11 mouse cellular contexts compared by ENCODE assay signal in the genomic region with DNA sequence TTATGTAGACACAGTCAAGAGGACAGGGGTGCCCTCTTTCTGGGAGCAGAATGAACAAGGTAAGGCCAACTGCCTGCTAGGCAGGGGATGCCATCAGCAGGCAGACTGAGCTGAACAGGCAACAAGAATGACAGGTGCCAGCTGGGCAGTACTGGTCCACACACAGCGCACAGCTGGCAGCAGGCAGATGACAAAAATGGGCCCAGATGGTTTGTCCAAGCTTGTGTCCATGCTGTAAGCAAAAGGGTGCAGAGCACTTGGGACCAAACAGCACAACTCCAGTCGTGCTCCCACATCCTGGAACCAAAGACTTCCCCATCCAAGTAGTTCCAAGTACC. TPM values are rescaled to one million over a fixed set of nuclear protein-coding genes. Genes with fewer than 3 reads are reported as not detected.
A peak's percentile ranks its signal among the peaks of the same experiment; 100 is the strongest.
DNase-seq lines count a peak whose midpoint lies in the region; ATAC-seq and TF ChIP-seq lines count a peak whose summit lies in the region.
"Had no signal": no experiment of that assay in that cellular context is flagged by ENCODE, and none has a peak within 500 bp of the region (broad histone marks: within the 10 kb centered on the region; RNA-seq: fewer than 3 reads in every experiment).

No protein-coding gene starts in this region.

- ATAC-seq in hindbrain, embryonic 12.5 days (ENCODE audit: low FRiP score) = 0 out of 2 replicates have a peak, but pooled peaks have one; percentile 3

- no peak overlapping the region for H3K9ac ChIP-seq in hindbrain, embryonic 12.5 days
- H3K9ac ChIP-seq: liver, embryonic 15.5 days had no signal

- H3K27me3 ChIP-seq in C2C12 (ENCODE audit: control insufficient read depth, insufficient read depth, insufficient read length) = no peaks in the 10 kb centered on the region
- H3K27me3 ChIP-seq in hindbrain, embryonic 12.5 days = peaks cover 5% of the 10 kb centered on the region; the same call in 1 of the 2 replicates
- H3K27me3 ChIP-seq in midbrain, embryonic 10.5 days (ENCODE audit: low read depth, poor library complexity, severe bottlenecking) = peaks cover 22% of the 10 kb centered on the region
- H3K27me3 ChIP-seq: liver, embryonic 15.5 days had no signal

- no peaks in the 10 kb centered on the region for H3K79me2 ChIP-seq in C2C12 (ENCODE audit: control insufficient read depth, insufficient read depth)

- TF ChIP-seq CTCF in gastrocnemius, adult 2 months (IDR thresholded peaks at IDR 0.05) = no peak
- no peak for TF ChIP-seq CTCF in C2C12 (IDR thresholded peaks at IDR 0.05; ENCODE audit: control insufficient read depth, insufficient read depth, insufficient read length)

- H3ac ChIP-seq in C2C12 (ENCODE audit: control insufficient read depth, insufficient read length, low read depth) = no peak overlapping the region

- no peak for DNase-seq in gastrocnemius, adult 2 months
- no peak for DNase-seq in gastrocnemius, postnatal 25 days
- no peak for DNase-seq in midbrain, embryonic 10.5 days (ENCODE audit: low spot score)
- no peak for DNase-seq in adrenal gland, postnatal 14 days
- DNase-seq in adrenal gland, adult 2 months = no peak
- DNase-seq in embryo, embryonic 11 days = no peak

- H3K36me3 ChIP-seq in C2C12 (ENCODE audit: control insufficient read depth, insufficient read depth) = no peaks in the 10 kb centered on the region
- H3K36me3 ChIP-seq in hindbrain, embryonic 12.5 days = no peaks in the 10 kb centered on the region
- no peaks in the 10 kb centered on the region for H3K36me3 ChIP-seq in midbrain, embryonic 10.5 days
- H3K36me3 ChIP-seq: liver, embryonic 15.5 days had no signal

- WGBS in hindbrain, embryonic 12.5 days = 82% methylated on average over 2 of the region's 2 CpGs
- 90% methylated on average over 2 of the region's 2 CpGs for WGBS in midbrain, embryonic 10.5 days

- H3K9me3 ChIP-seq in hindbrain, embryonic 12.5 days (replicated peaks) = no peaks in the 10 kb centered on the region
- no peaks in the 10 kb centered on the region for H3K9me3 ChIP-seq in midbrain, embryonic 10.5 days (replicated peaks)
- H3K9me3 ChIP-seq: liver, embryonic 15.5 days had no signal

- H3K79me3 ChIP-seq in C2C12 (ENCODE audit: low read depth) = no peaks in the 10 kb centered on the region

- peaks cover 51% of the 10 kb centered on the region for H3K4me1 ChIP-seq in hindbrain, embryonic 12.5 days
- H3K4me1 ChIP-seq in midbrain, embryonic 10.5 days = peaks cover 49% of the 10 kb centered on the region

- H3K4me2 ChIP-seq in hindbrain, embryonic 12.5 days (replicated peaks) = no peak overlapping the region
- H3K4me2 ChIP-seq: liver, embryonic 15.5 days had no signal

- intact Hi-C loops in gastrocnemius, adult 2 months (cut with DNase I) = loop anchor here (1.0 to 5.0 kb wide), 6 partner anchors 49 to 265 kb away; a partner anchor contains a TSS

- H3K27ac ChIP-seq in gastrocnemius, adult 2 months = peak overlapping the region; percentile 48
- no peak overlapping the region for H3K27ac ChIP-seq in hindbrain, embryonic 12.5 days
- H3K27ac ChIP-seq in midbrain, embryonic 10.5 days (replicated peaks) = peak overlapping the region; percentile 50
- H3K27ac ChIP-seq: liver, embryonic 15.5 days had no signal

- H3K4me3 ChIP-seq in gastrocnemius, adult 2 months = no peak overlapping the region
- H3K4me3 ChIP-seq in C2C12 (ENCODE audit: insufficient read depth, poor library complexity, severe bottlenecking) = no peak overlapping the region
- H3K4me3 ChIP-seq in hindbrain, embryonic 12.5 days = no peak overlapping the region
- H3K4me3 ChIP-seq in midbrain, embryonic 10.5 days = no peak overlapping the region
- H3K4me3 ChIP-seq: liver, embryonic 15.5 days had no signal

TF ChIP-seq in C2C12, 6 proteins besides CTCF, POLR2A, EP300 and RAD21:
- TF ChIP-seq USF1 (IDR thresholded peaks at IDR 0.05; ENCODE audit: low read depth) = no peak
- TF ChIP-seq MYOG (IDR thresholded peaks at IDR 0.05; ENCODE audit: control insufficient read depth, extremely low read depth, insufficient read length) = no peak
- TF ChIP-seq CEBPB (IDR thresholded peaks at IDR 0.05; ENCODE audit: low read depth) = no peak
- TF ChIP-seq MYOD1 (IDR thresholded peaks at IDR 0.05; ENCODE audit: control insufficient read depth, insufficient read length, low read depth) = peak; percentile 68
- TF ChIP-seq MAX (IDR thresholded peaks at IDR 0.05) = no peak
- TF ChIP-seq FOSL1 (IDR thresholded peaks at IDR 0.05; ENCODE audit: insufficient read depth, low read length, poor library complexity, severe bottlenecking) = no peak

RNA-seq across cellular contexts. Expression of a gene that starts 4.1 kb away (rescaled TPM):
- total RNA-seq in gastrocnemius, adult 2 months (2021) = not detected
- not detected for total RNA-seq in gastrocnemius, postnatal 25 days (2021)
- polyA plus RNA-seq in C2C12 (2012; fragmentation: generic; extraction: Trizol) = 0.02 TPM
- polyA plus RNA-seq in hindbrain, embryonic 12.5 days (2016; fragmentation: Nextera tagmentation; extraction: Ambion mirVana) = 0.64 and 0.71 TPM in 2 replicates
- polyA plus RNA-seq in midbrain, embryonic 10.5 days (2016; fragmentation: Nextera tagmentation; extraction: Ambion mirVana) = not detected in 2 replicates
- 0.64 and 2.7 TPM in 2 replicates for total RNA-seq in adrenal gland, postnatal 14 days (2021)
- under 1 TPM in 1 of 2 experiments, not detected in 1; 0.31 TPM for total RNA-seq in adrenal gland, adult 2 months (2021)
- 0.13 TPM in 1 of 2 replicates, not detected in the other for polyA plus RNA-seq in adrenal gland, adult 2 months (2012; rRNA removed)
- total RNA-seq: gastrocnemius, adult 18-20 months had no signal

RNA-seq across cellular contexts. Expression of a gene that starts 20.6 kb away (rescaled TPM):
- not detected for total RNA-seq in gastrocnemius, adult 2 months (2021)
- not detected for total RNA-seq in gastrocnemius, postnatal 25 days (2021)
- polyA plus RNA-seq in C2C12 (2012; fragmentation: generic; extraction: Trizol) = not detected
- not detected in 2 replicates for polyA plus RNA-seq in hindbrain, embryonic 12.5 days (2016; fragmentation: Nextera tagmentation; extraction: Ambion mirVana)
- polyA plus RNA-seq in midbrain, embryonic 10.5 days (2016; fragmentation: Nextera tagmentation; extraction: Ambion mirVana) = not detected in 2 replicates
- total RNA-seq in adrenal gland, postnatal 14 days (2021) = not detected in 2 replicates
- not detected for total RNA-seq in adrenal gland, adult 2 months (2021)
- not detected in 2 replicates for polyA plus RNA-seq in adrenal gland, adult 2 months (2012; rRNA removed)
- total RNA-seq: gastrocnemius, adult 18-20 months had no signal
- polyA plus RNA-seq: large intestine, adult 2 months; liver, embryonic 15.5 days had no signal

RNA-seq across cellular contexts. Expression of a gene that starts 25.0 kb away (rescaled TPM):
- total RNA-seq in gastrocnemius, adult 2 months (2021) = 100 to 1,000 TPM; 131 to 149 TPM
- total RNA-seq in gastrocnemius, postnatal 25 days (2021) = 100 to 1,000 TPM; 143 to 163 TPM
- 74.1 TPM for polyA plus RNA-seq in C2C12 (2012; fragmentation: generic; extraction: Trizol)
- polyA plus RNA-seq in hindbrain, embryonic 12.5 days (2016; fragmentation: Nextera tagmentation; extraction: Ambion mirVana) = 26.0 and 32.0 TPM in 2 replicates
- polyA plus RNA-seq in midbrain, embryonic 10.5 days (2016; fragmentation: Nextera tagmentation; extraction: Ambion mirVana) = 19.8 and 22.2 TPM in 2 replicates
- total RNA-seq in adrenal gland, postnatal 14 days (2021) = 49.4 and 61.1 TPM in 2 replicates
- 10 to 100 TPM; 63.2 to 63.4 TPM for total RNA-seq in adrenal gland, adult 2 months (2021)
- 9.2 and 9.4 TPM in 2 replicates for polyA plus RNA-seq in adrenal gland, adult 2 months (2012; rRNA removed)

RNA-seq across cellular contexts. Expression of a gene that starts 58.7 kb away (rescaled TPM):
- total RNA-seq in gastrocnemius, adult 2 months (2021) = under 1 TPM; 0.20 to 0.25 TPM
- total RNA-seq in gastrocnemius, postnatal 25 days (2021) = under 1 TPM; 0.26 to 0.51 TPM
- 0.07 TPM for polyA plus RNA-seq in C2C12 (2012; fragmentation: generic; extraction: Trizol)
- polyA plus RNA-seq in hindbrain, embryonic 12.5 days (2016; fragmentation: Nextera tagmentation; extraction: Ambion mirVana) = 0.09 and 0.22 TPM in 2 replicates
- 0.14 and 0.20 TPM in 2 replicates for polyA plus RNA-seq in midbrain, embryonic 10.5 days (2016; fragmentation: Nextera tagmentation; extraction: Ambion mirVana)
- 1.6 and 1.8 TPM in 2 replicates for total RNA-seq in adrenal gland, postnatal 14 days (2021)
- total RNA-seq in adrenal gland, adult 2 months (2021) = 1 to 10 TPM; 2.9 to 3.1 TPM
- polyA plus RNA-seq in adrenal gland, adult 2 months (2012; rRNA removed) = 0.68 and 1.1 TPM in 2 replicates
- polyA plus RNA-seq: liver, embryonic 15.5 days had no signal
